In the genomic region with DNA sequence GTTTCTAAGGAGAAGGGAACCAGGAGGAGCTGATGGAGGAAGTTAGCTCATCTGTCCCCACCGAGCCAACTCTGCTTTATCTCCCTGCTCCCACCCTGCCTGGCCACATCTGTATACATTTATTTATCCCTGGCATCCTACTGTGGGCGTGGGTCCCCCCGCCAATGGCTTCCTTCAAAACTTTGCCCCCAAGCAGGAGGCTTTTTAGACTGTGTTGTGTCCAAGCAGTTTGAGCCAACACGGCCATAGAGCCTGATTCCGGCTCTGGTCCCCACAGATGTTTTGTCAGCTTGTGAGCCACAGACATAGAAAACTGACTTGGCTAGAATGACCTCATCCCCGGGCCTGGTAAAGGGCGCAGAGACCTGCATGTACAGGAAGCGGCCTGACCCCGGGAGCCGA, we compare ENCODE assay signal across 16 mouse cellular contexts.
DNase-seq lines count a peak whose midpoint lies in the region; ATAC-seq and TF ChIP-seq lines count a peak whose summit lies in the region.
"Had no signal": no experiment of that assay in that cellular context is flagged by ENCODE, and none has a peak within 500 bp of the region (broad histone marks: within the 10 kb centered on the region; RNA-seq: fewer than 3 reads in every experiment).

No protein-coding gene starts in this region.

- peak overlapping the region; percentile 22 for H3K27ac ChIP-seq in heart, embryonic 12.5 days (ENCODE audit: poor library complexity, severe bottlenecking)
- H3K27ac ChIP-seq in heart, embryonic 11.5 days (ENCODE audit: low read depth, low read length), result no peak overlapping the region
- H3K27ac ChIP-seq in hindbrain, embryonic 10.5 days, result no peak overlapping the region
- H3K27ac ChIP-seq: hindbrain, embryonic 12.5 days had no signal

- DNase-seq in lung, adult 18-20 months, result peak; percentile 50 to 72
- no peak for DNase-seq in lung, adult 2 months
- peak; percentile 60 for DNase-seq in heart, postnatal 4 days
- peak; percentile 63 to 82 for DNase-seq in lung, postnatal 4 days
- no peak for DNase-seq in urinary bladder, adult 2 months (ENCODE audit: low spot score)
- no peak for DNase-seq in hindbrain, embryonic 10.5 days (ENCODE audit: low spot score)
- DNase-seq: cerebellum, adult 11-12 months; cerebellum, postnatal 36 days; gastrocnemius, postnatal 10 days; thymus, adult 2 months had no signal

- no peak overlapping the region for H3K4me3 ChIP-seq in heart, embryonic 12.5 days
- H3K4me3 ChIP-seq in heart, embryonic 11.5 days (ENCODE audit: low read depth, low read length), result no peak overlapping the region
- H3K4me3 ChIP-seq in lung, adult 2 months (replicated peaks; ENCODE audit: extremely low read depth, low read depth, low read length), result no peak overlapping the region
- no peak overlapping the region for H3K4me3 ChIP-seq in hindbrain, embryonic 10.5 days
- H3K4me3 ChIP-seq: hindbrain, embryonic 12.5 days had no signal

- no peak overlapping the region for H3K9ac ChIP-seq in heart, embryonic 12.5 days
- H3K9ac ChIP-seq in heart, embryonic 11.5 days (ENCODE audit: low read depth, low read length), result no peak overlapping the region; the same call in 1 of the 2 replicates
- H3K9ac ChIP-seq: hindbrain, embryonic 12.5 days had no signal

- no peak for TF ChIP-seq POLR2A in lung, adult 2 months (IDR thresholded peaks at IDR 0.05; ENCODE audit: borderline replicate concordance, extremely low read depth, low read depth, low read length)

- ATAC-seq in heart, embryonic 12.5 days (ENCODE audit: insufficient number of reproducible peaks, low FRiP score), result peak; percentile 60
- ATAC-seq in heart, embryonic 11.5 days (replicated peaks; ENCODE audit: insufficient number of reproducible peaks, low FRiP score, low TSS enrichment), result no peak
- ATAC-seq: forebrain, embryonic 16.5 days; intestine, embryonic 16.5 days; midbrain, embryonic 16.5 days had no signal

- H3K4me2 ChIP-seq in heart, embryonic 12.5 days, result no peak overlapping the region
- H3K4me2 ChIP-seq in heart, embryonic 11.5 days, result no peak overlapping the region
- H3K4me2 ChIP-seq: hindbrain, embryonic 12.5 days had no signal

- 0 out of 2 replicates have a peak, but pooled peaks cover 7% of the 10 kb centered on the region for H3K9me3 ChIP-seq in heart, embryonic 12.5 days (replicated peaks)
- H3K9me3 ChIP-seq in heart, embryonic 11.5 days (replicated peaks; ENCODE audit: control insufficient read depth, low read length), result no peaks in the 10 kb centered on the region; the same call in 1 of the 2 replicates
- H3K9me3 ChIP-seq in hindbrain, embryonic 10.5 days, result peaks cover 10% of the 10 kb centered on the region; the same call in 1 of the 2 replicates
- H3K9me3 ChIP-seq: hindbrain, embryonic 12.5 days had no signal

- H3K27me3 ChIP-seq in heart, embryonic 12.5 days (replicated peaks), result no peaks in the 10 kb centered on the region
- H3K27me3 ChIP-seq in heart, embryonic 11.5 days (ENCODE audit: control insufficient read depth, insufficient read depth, low read length), result no peaks in the 10 kb centered on the region
- no peaks in the 10 kb centered on the region for H3K27me3 ChIP-seq in hindbrain, embryonic 10.5 days (ENCODE audit: insufficient read depth, poor library complexity, severe bottlenecking)
- H3K27me3 ChIP-seq: hindbrain, embryonic 12.5 days had no signal

- H3K36me3 ChIP-seq in heart, embryonic 12.5 days, result peaks cover 3% of the 10 kb centered on the region; the same call in 1 of the 2 replicates
- H3K36me3 ChIP-seq in heart, embryonic 11.5 days (ENCODE audit: control insufficient read depth, insufficient read depth, low read length), result no peaks in the 10 kb centered on the region; the same call in 1 of the 2 replicates
- peaks cover 5% of the 10 kb centered on the region; the same call in 1 of the 2 replicates for H3K36me3 ChIP-seq in hindbrain, embryonic 10.5 days
- H3K36me3 ChIP-seq: hindbrain, embryonic 12.5 days had no signal

- H3K4me1 ChIP-seq in heart, embryonic 12.5 days (replicated peaks), result peaks cover 62% of the 10 kb centered on the region
- H3K4me1 ChIP-seq in heart, embryonic 11.5 days (ENCODE audit: control insufficient read depth, insufficient read depth, low read length), result peaks cover 24% of the 10 kb centered on the region
- peaks cover 10% of the 10 kb centered on the region for H3K4me1 ChIP-seq in lung, adult 2 months (ENCODE audit: control insufficient read depth, insufficient read depth, low read length)
- peaks cover 18% of the 10 kb centered on the region; the same call in 1 of the 2 replicates for H3K4me1 ChIP-seq in hindbrain, embryonic 10.5 days (replicated peaks)

- TF ChIP-seq CTCF in lung, adult 2 months (IDR thresholded peaks at IDR 0.05; ENCODE audit: insufficient read depth, low read length), result no peak

- 46% methylated on average over 10 of the region's 10 CpGs for WGBS in heart, embryonic 12.5 days
- WGBS in heart, embryonic 11.5 days (ENCODE audit: insufficient replicate concordance), result 55% methylated on average over 10 of the region's 10 CpGs
- WGBS in lung, adult 2 months, result 38% methylated on average over 10 of the region's 10 CpGs
- 80% methylated on average over 10 of the region's 10 CpGs for WGBS in hindbrain, embryonic 10.5 days

Comparison
In these comparisons a context has a peak if more than half of its experiments do, and no peak if none do; other contexts are left out.
1. DNase-seq: peak in lung, adult 18-20 months (2 of 2), heart, postnatal 4 days (single experiment) and lung, postnatal 4 days (2 of 2); none in lung, adult 2 months (single experiment), urinary bladder, adult 2 months (single experiment) and hindbrain, embryonic 10.5 days (single experiment).